Mouse (Mus musculus) thymus, adult 2 months (tissue): ENCODE results near the gene Pmepa1. TPM values are rescaled to one million over a fixed set of nuclear protein-coding genes. Genes with fewer than 3 reads are reported as not detected.

ENCODE experiments used
- DNase-seq: peaks from one replicate; pipeline ENCODE4 v3.0.0; 2021
- H3K27ac ChIP-seq: fragments of 200-500 bp; 2 replicates; pipeline ENCODE4 v1.5.1; 2012; ENCODE audit warnings: low read length, control low read depth; ENCODE audit not compliant: control insufficient read depth, insufficient read depth
- H3K27me3 ChIP-seq: fragments of 200-500 bp; 2 replicates; pipeline ENCODE4 v1.6.1; 2012; ENCODE audit warnings: mild to moderate bottlenecking, low read length, moderate library complexity, mixed read lengths; ENCODE audit not compliant: control insufficient read depth, insufficient read depth
- H3K36me3 ChIP-seq: fragments of 200-500 bp; 2 replicates; pipeline ENCODE4 v1.6.1; 2012; ENCODE audit warnings: mild to moderate bottlenecking, low read length, moderate library complexity; ENCODE audit not compliant: control insufficient read depth, insufficient read depth
- H3K4me1 ChIP-seq: fragments of 200-500 bp; replicated peaks from 2 replicates; pipeline ENCODE4 v1.6.1; 2012; ENCODE audit warnings: low read length; ENCODE audit not compliant: control insufficient read depth, insufficient read depth
- H3K4me3 ChIP-seq: fragments of 200-500 bp; 2 replicates; pipeline ENCODE4 v1.5.1; 2012; ENCODE audit warnings: mild to moderate bottlenecking, low read length, control low read depth, moderate library complexity; ENCODE audit not compliant: control insufficient read depth, insufficient read depth
- CTCF ChIP-seq: fragments of 200-500 bp; IDR thresholded peaks from 2 replicates; pipeline ENCODE4 v1.5.1; 2012; ENCODE audit warnings: mild to moderate bottlenecking, control low read depth, low read length, moderate library complexity, borderline replicate concordance; ENCODE audit not compliant: control insufficient read depth, poor library complexity, insufficient read depth; ENCODE audit errors: extremely low read depth
- POLR2A ChIP-seq: fragments of 200-500 bp; IDR thresholded peaks from 2 replicates; pipeline ENCODE4 v1.6.1; 2012; ENCODE audit warnings: mild to moderate bottlenecking, low read length, control low read depth, moderate library complexity; ENCODE audit not compliant: control insufficient read depth, poor library complexity, insufficient read depth; ENCODE audit errors: extremely low read depth
- WGBS: fragments of 180-500 bp; shearing (Covaris S2); methylation state at CpG from one replicate; pipeline ENCODE4 v1.1.7; 2018; 5-methylcytosine and 5-hydroxymethylcytosine counted together
- polyA plus RNA-seq: library from polyadenylated mRNA; depleted of rRNA; stranded (reverse); fragments of >200 nt; gene quantifications from 2 replicates; pipeline ENCODE4 v1.2.3, GENCODE M21; 2012

Gene Pmepa1
- polyA plus RNA-seq, 1 experiment = 68.7 TPM

DNA sequence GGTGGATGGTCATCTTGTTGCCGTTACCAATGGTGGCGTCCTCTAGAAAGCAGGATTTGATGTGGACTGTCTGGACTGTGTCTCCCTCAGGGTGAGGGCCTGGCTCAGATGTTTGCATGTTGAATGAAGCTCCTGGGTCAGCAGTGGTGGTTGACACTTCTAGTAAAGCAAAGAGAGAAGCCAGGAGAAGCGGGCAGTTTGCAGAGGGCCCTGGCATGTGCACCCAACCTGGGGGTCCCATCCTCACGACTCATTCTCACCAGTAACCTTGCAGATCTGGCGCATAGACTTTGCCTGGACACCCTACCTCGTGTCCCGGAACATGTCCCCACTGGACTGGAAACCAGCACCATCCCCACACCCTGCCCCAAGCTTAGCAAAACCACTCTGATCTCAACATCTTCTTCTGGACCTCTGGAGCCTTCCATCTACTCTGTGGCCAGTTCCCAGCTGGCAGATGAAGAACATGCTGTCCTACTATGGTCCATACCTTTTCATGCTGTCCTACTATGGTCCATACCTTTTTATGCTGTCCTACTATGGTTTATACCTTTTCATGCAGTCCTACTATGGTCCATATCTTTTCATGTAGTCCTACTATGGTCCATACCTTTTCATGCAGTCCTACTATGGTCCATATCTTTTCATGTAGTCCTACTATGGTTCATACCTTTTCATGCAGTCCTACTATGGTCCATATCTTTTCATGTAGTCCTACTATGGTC lies 67.1 kb downstream of the Pmepa1 start:
- Histone ChIP-seq H3K27ac (no peak overlapping the region), H3K27me3 (no peaks in the 10 kb centered on the region), H3K36me3 (no peaks in the 10 kb centered on the region; the same call in 1 of the 2 replicates), H3K4me3 (no peak overlapping the region), H3K4me1 (no peaks in the 10 kb centered on the region)
- no peak for DNase-seq
- 95% methylated on average over 7 of the region's 7 CpGs for WGBS
- TF ChIP-seq POLR2A = no peak
- no peak for TF ChIP-seq CTCF

DNA sequence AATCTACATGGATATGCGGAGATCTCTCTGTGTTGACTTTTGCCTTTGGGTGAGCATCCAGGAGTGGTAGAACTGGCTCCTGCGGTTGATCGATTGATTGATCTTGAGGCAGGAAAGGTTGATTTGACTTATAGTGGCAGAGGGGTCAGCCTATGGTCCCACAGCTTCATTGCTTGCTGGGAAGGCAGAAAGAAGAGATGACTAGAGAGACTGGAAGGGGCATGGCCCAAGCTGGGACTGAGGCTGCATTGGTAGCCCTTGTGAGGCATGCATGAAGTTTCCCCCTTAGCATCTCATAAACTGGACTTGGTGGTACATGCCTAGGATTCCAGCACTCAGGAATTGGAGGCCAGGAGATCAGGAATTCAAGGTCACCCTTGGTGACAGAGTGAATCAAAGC lies 69.3 kb downstream of the Pmepa1 start:
- DNase-seq = no peak
- Histone ChIP-seq H3K27me3 (no peaks in the 10 kb centered on the region), H3K4me1 (no peaks in the 10 kb centered on the region), H3K27ac (no peak overlapping the region), H3K36me3 (no peaks in the 10 kb centered on the region), H3K4me3 (no peak overlapping the region)
- no peak for TF ChIP-seq CTCF
- TF ChIP-seq POLR2A = no peak
- WGBS = 98% methylated on average over 3 of the region's 3 CpGs

DNA sequence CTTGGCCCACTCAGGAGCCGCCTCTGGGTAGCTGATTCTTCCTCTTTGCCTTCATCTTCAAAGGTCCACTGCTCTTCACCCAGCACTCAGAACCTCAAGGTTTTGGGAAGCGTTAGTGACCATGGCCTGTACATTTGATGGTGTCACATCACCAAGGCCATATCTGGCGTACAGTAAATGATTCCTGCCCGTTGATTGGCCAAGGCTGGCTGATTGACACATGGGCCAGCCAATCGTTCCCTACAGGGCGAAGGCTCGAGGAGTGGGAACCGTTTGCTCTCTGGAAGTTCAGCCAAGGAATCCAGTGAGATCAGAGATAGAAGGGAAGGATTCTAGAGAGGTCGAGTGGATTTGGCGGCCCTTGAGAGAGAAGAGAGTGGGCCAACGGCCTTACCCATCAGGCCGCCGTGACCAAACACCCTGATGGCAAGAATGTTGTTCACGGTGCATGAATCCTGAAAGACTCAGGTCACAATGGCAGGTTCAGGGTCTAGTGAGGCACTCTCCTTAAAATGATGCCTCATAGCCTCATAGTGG lies 70.7 kb downstream of the Pmepa1 start:
- Histone ChIP-seq H3K4me1 (no peaks in the 10 kb centered on the region), H3K27ac (no peak overlapping the region), H3K4me3 (no peak overlapping the region), H3K27me3 (no peaks in the 10 kb centered on the region), H3K36me3 (no peaks in the 10 kb centered on the region)
- no peak for TF ChIP-seq POLR2A
- TF ChIP-seq CTCF = no peak
- 98% methylated on average over 14 of the region's 14 CpGs for WGBS
- DNase-seq = no peak

DNA sequence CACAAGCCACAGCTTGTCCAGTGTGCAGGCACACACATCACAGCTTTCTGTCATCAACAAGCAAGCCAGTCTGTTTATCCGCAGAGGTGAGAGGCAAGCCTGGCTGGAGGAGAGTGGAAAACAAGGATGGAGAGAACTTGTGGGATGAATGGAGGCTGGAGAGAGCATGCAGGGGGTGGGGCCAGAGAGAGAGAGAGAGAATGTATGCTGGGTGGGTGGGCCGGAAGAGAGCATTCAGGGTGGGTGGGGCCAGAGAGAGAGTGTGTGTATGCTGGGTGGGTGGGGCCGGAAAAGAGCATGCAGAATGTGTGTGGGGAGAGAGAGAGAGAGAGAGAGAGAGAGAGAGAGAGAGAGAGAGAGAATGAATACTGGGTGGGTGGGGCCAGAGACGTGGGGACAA lies 71.7 kb downstream of the Pmepa1 start:
- WGBS = 90% methylated on average over 4 of the region's 4 CpGs
- Histone ChIP-seq H3K27ac (no peak overlapping the region), H3K27me3 (no peaks in the 10 kb centered on the region), H3K36me3 (no peaks in the 10 kb centered on the region), H3K4me3 (no peak overlapping the region), H3K4me1 (no peaks in the 10 kb centered on the region)
- no peak for DNase-seq
- TF ChIP-seq CTCF = no peak
- TF ChIP-seq POLR2A = no peak

DNA sequence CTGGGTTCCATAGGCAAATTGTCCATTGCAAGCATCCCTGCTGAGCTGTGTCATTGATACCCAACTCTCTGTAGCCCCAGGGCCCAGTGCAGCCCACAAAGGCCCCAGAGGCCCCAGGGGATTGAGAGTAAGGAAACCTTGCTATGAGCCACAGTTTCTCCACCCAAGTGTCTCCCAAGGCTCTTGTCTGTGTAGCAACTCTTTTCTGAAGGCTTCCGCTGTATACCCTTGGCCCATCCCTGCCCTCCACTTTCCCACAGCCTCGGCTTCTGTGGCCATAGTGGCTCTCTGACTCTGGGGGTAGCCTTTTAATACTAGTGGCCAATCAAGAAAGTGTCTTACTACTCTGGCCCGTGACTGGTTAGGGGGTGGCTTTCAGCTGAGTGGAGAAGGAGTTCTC lies 72.6 kb downstream of the Pmepa1 start:
- Histone ChIP-seq H3K27ac (no peak overlapping the region), H3K27me3 (no peaks in the 10 kb centered on the region), H3K4me3 (no peak overlapping the region), H3K4me1 (no peaks in the 10 kb centered on the region), H3K36me3 (no peaks in the 10 kb centered on the region)
- WGBS = 93% methylated on average over 3 of the region's 3 CpGs
- DNase-seq = no peak
- no peak for TF ChIP-seq CTCF
- no peak for TF ChIP-seq POLR2A

DNA sequence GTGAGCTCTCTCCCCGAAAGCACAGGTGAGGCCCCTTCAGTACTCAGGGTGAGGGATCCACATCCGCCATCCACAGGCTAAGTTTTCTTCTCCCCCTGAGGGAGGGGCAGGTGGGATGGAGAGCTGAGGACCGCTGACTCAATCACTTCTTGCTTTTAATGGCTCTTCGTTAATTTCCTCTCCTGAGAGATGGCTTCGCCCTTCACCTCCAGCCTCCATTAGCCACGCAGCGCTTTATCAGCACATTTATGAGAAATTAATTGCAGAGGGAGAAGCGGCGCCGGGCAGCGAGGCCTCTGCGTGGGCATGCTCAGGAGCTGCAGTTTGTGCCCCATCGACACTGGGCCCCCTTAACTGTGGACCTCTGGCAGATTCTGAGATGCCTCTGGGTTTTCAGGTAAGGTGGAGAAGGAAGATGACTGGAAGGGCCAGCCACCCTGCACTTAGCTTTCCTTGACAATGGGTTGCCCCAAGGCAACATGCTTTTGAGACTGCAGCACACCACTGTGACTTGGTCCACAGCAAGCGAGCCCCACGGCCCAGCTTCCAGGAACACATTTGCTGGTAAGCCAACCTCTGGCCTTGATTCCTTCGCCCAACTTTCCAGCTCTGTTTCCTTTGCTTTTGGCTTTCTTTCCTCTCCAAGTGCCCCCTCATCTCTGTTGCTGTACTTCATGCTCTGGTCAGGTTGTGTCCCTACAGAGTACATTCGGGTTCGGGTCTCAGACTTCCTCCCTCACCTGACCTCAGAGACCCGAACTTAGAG lies 73.2 kb downstream of the Pmepa1 start:
- no peaks in the 10 kb centered on the region for H3K36me3 ChIP-seq
- no peak for DNase-seq
- H3K27me3 ChIP-seq = no peaks in the 10 kb centered on the region
- H3K4me3 ChIP-seq = no peak overlapping the region
- H3K27ac ChIP-seq = no peak overlapping the region
- WGBS = 96% methylated on average over 19 of the region's 19 CpGs
- TF ChIP-seq CTCF = no peak
- no peak for TF ChIP-seq POLR2A
- H3K4me1 ChIP-seq = no peaks in the 10 kb centered on the region
